Comparison of ENCODE assay signal across 8 mouse cellular contexts in the genomic region with DNA sequence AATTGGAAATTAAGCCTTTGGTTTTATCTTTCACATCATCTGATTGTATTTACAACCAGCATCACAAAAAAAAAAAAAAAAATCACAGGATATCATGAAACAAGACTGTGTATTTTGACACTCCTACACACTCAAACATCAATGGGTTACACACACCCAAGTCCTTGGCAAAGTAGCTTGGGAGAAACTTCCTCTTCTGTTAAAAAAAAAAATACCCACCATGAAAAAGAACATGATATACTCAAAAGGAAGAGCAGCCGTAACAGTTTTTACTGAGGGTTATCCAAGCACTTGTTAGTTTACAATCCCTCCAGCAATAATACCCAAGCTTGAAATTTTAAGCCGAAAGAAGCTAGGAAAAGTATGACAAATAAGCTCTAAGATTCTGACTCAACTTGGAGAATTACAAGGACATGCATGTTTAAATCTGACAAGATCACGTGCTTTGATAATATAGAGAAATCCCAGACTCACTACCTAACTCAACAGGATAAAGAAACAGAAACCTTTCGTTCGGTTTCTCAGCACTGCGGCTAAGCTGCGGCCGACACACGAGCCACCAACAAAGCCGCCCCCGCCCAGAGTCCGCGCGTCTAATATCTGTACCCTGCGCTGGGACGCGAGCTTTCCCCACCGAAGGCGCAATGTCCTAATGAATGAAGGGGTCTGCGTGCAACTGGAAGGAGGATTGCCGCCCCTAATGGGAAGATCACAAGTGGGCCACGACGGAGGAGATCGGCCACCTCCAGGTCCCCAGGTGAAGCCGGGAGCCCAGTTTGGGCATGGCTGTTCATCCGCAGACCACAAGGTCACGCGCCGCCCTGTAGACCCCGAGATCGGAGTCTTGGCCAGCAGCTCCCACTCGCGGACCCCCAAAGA. TPM values are rescaled to one million over a fixed set of nuclear protein-coding genes. Genes with fewer than 3 reads are reported as not detected.
DNase-seq lines count a peak whose midpoint lies in the region; ATAC-seq and TF ChIP-seq lines count a peak whose summit lies in the region.

No protein-coding gene starts in this region.

- peak overlapping the region; percentile 99 for H3ac ChIP-seq in C2C12 (ENCODE audit: control insufficient read depth, insufficient read length, low read depth)

- H3K9me3 ChIP-seq in heart, embryonic 12.5 days (replicated peaks): no peaks in the 10 kb centered on the region
- H3K9me3 ChIP-seq in hindbrain, embryonic 12.5 days (replicated peaks): no peaks in the 10 kb centered on the region

- H3K27me3 ChIP-seq in heart, embryonic 12.5 days (replicated peaks): no peaks in the 10 kb centered on the region
- no peaks in the 10 kb centered on the region for H3K27me3 ChIP-seq in C2C12 (ENCODE audit: control insufficient read depth, insufficient read depth, insufficient read length)
- no peaks in the 10 kb centered on the region for H3K27me3 ChIP-seq in hindbrain, embryonic 12.5 days

- WGBS in heart, embryonic 12.5 days: under 1% methylated on average over 33 of the region's 33 CpGs
- under 1% methylated on average over 33 of the region's 33 CpGs for WGBS in hindbrain, embryonic 12.5 days

- peak; percentile 6; the same call in 1 of the 2 replicates for ATAC-seq in heart, embryonic 12.5 days (ENCODE audit: insufficient number of reproducible peaks, low FRiP score)
- peak; percentile 9 for ATAC-seq in hindbrain, embryonic 12.5 days (ENCODE audit: low FRiP score)

- H3K9ac ChIP-seq in heart, embryonic 12.5 days: peak overlapping the region; percentile 96
- peak overlapping the region; percentile 89 for H3K9ac ChIP-seq in hindbrain, embryonic 12.5 days

- peaks cover 37% of the 10 kb centered on the region for H3K4me1 ChIP-seq in heart, embryonic 12.5 days (replicated peaks)
- H3K4me1 ChIP-seq in bone marrow macrophage, adult 2 months (ENCODE audit: control insufficient read depth, insufficient read depth, low read length): peaks cover 21% of the 10 kb centered on the region
- peaks cover 38% of the 10 kb centered on the region for H3K4me1 ChIP-seq in hindbrain, embryonic 12.5 days

- H3K79me3 ChIP-seq in C2C12 (ENCODE audit: low read depth): peaks cover 70% of the 10 kb centered on the region

- peak overlapping the region; percentile 90 for H3K27ac ChIP-seq in heart, embryonic 12.5 days (ENCODE audit: poor library complexity, severe bottlenecking)
- H3K27ac ChIP-seq in bone marrow macrophage, adult 2 months (ENCODE audit: insufficient read depth, low read depth, low read length): peak overlapping the region; percentile 55
- H3K27ac ChIP-seq in hindbrain, embryonic 12.5 days: peak overlapping the region; percentile 92

- peak overlapping the region; percentile 93 for H3K4me2 ChIP-seq in heart, embryonic 12.5 days
- peak overlapping the region; percentile 88 for H3K4me2 ChIP-seq in hindbrain, embryonic 12.5 days (replicated peaks)

- no peak for TF ChIP-seq CTCF in C2C12 (IDR thresholded peaks at IDR 0.05; ENCODE audit: control insufficient read depth, insufficient read depth, insufficient read length)
- no peak for TF ChIP-seq CTCF in bone marrow macrophage, adult 2 months (IDR thresholded peaks at IDR 0.05; ENCODE audit: low read depth, low read length)

- H3K36me3 ChIP-seq in heart, embryonic 12.5 days: peaks cover 64% of the 10 kb centered on the region
- peaks cover 80% of the 10 kb centered on the region for H3K36me3 ChIP-seq in C2C12 (ENCODE audit: control insufficient read depth, insufficient read depth)
- peaks cover 63% of the 10 kb centered on the region for H3K36me3 ChIP-seq in hindbrain, embryonic 12.5 days

- H3K4me3 ChIP-seq in heart, embryonic 12.5 days: peak overlapping the region; percentile 86
- H3K4me3 ChIP-seq in C2C12 (ENCODE audit: insufficient read depth, poor library complexity, severe bottlenecking): peak overlapping the region; percentile 97
- peak overlapping the region; percentile 99 for H3K4me3 ChIP-seq in bone marrow macrophage, adult 2 months (ENCODE audit: insufficient read depth, low read length)
- H3K4me3 ChIP-seq in hindbrain, embryonic 12.5 days: peak overlapping the region; percentile 86

- peaks cover 96% of the 10 kb centered on the region for H3K79me2 ChIP-seq in C2C12 (ENCODE audit: control insufficient read depth, insufficient read depth)

- no peak for TF ChIP-seq POLR2A in bone marrow macrophage, adult 2 months (IDR thresholded peaks at IDR 0.05; ENCODE audit: borderline replicate concordance, low read depth, low read length)

- DNase-seq in heart, adult 8-10 months (ENCODE audit: low spot score): no peak
- peak; percentile 3 for DNase-seq in lung, postnatal 14 days
- no peak for DNase-seq in left cerebral cortex, adult 11 months (ENCODE audit: low spot score)
- DNase-seq in left cerebral cortex, adult 18-20 months (ENCODE audit: low spot score in 2 of 2): no peak

TF ChIP-seq in C2C12, 6 proteins besides CTCF, POLR2A, EP300 and RAD21:
- no peak for TF ChIP-seq MYOD1 (IDR thresholded peaks at IDR 0.05; ENCODE audit: control insufficient read depth, insufficient read length, low read depth)
- no peak for TF ChIP-seq USF1 (IDR thresholded peaks at IDR 0.05; ENCODE audit: low read depth)
- TF ChIP-seq MAX (IDR thresholded peaks at IDR 0.05): no peak
- no peak for TF ChIP-seq FOSL1 (IDR thresholded peaks at IDR 0.05; ENCODE audit: insufficient read depth, low read length, poor library complexity, severe bottlenecking)
- TF ChIP-seq MYOG (IDR thresholded peaks at IDR 0.05; ENCODE audit: control insufficient read depth, extremely low read depth, insufficient read length): no peak
- no peak for TF ChIP-seq CEBPB (IDR thresholded peaks at IDR 0.05; ENCODE audit: low read depth)

RNA-seq across cellular contexts. Expression of gene Trmt2a, which starts 0.7 kb away (rescaled TPM):
- 57.2 and 61.9 TPM in 2 replicates for polyA plus RNA-seq in heart, embryonic 12.5 days (2016; fragmentation: Nextera tagmentation; extraction: Ambion mirVana)
- total RNA-seq in heart, adult 8-10 months (2022): 10 to 100 TPM; 15.8 to 19.5 (median 17.7) TPM
- polyA plus RNA-seq in C2C12 (2012; fragmentation: generic; extraction: Trizol): 79.2 TPM
- polyA plus RNA-seq in bone marrow macrophage, adult 2 months (2012; ENCODE audit: insufficient read depth, insufficient read length, missing spikeins): 64.4 and 64.9 TPM in 2 replicates
- polyA plus RNA-seq in hindbrain, embryonic 12.5 days (2016; fragmentation: Nextera tagmentation; extraction: Ambion mirVana): 99.6 and 102 TPM in 2 replicates
- total RNA-seq in left cerebral cortex, adult 18-20 months (2021): 10 to 100 TPM; 41.8 to 48.5 TPM

RNA-seq across cellular contexts. Expression of gene Ranbp1, which starts 0.8 kb away (rescaled TPM):
- polyA plus RNA-seq in heart, embryonic 12.5 days (2016; fragmentation: Nextera tagmentation; extraction: Ambion mirVana): 512 and 519 TPM in 2 replicates
- 10 to 100 TPM; 30.5 to 40.3 (median 34.7) TPM for total RNA-seq in heart, adult 8-10 months (2022)
- 422 TPM for polyA plus RNA-seq in C2C12 (2012; fragmentation: generic; extraction: Trizol)
- 85.0 and 105 TPM in 2 replicates for polyA plus RNA-seq in bone marrow macrophage, adult 2 months (2012; ENCODE audit: insufficient read depth, insufficient read length, missing spikeins)
- polyA plus RNA-seq in hindbrain, embryonic 12.5 days (2016; fragmentation: Nextera tagmentation; extraction: Ambion mirVana): 675 and 701 TPM in 2 replicates
- total RNA-seq in left cerebral cortex, adult 18-20 months (2021): 10 to 100 TPM; 85.5 to 91.0 TPM

RNA-seq across cellular contexts. Expression of gene Gm49776, which starts 10.4 kb away (rescaled TPM):
- 1.2 and 1.7 TPM in 2 replicates for polyA plus RNA-seq in heart, embryonic 12.5 days (2016; fragmentation: Nextera tagmentation; extraction: Ambion mirVana)
- not detected for total RNA-seq in heart, adult 8-10 months (2022)
- polyA plus RNA-seq in C2C12 (2012; fragmentation: generic; extraction: Trizol): 0.46 TPM
- 5.3 and 11.4 TPM in 2 replicates for polyA plus RNA-seq in bone marrow macrophage, adult 2 months (2012; ENCODE audit: insufficient read depth, insufficient read length, missing spikeins)
- 1.7 and 3.9 TPM in 2 replicates for polyA plus RNA-seq in hindbrain, embryonic 12.5 days (2016; fragmentation: Nextera tagmentation; extraction: Ambion mirVana)
- total RNA-seq in left cerebral cortex, adult 18-20 months (2021): not detected

RNA-seq across cellular contexts. Expression of gene Zdhhc8, which starts 12.8 kb away (rescaled TPM):
- 29.5 and 33.0 TPM in 2 replicates for polyA plus RNA-seq in heart, embryonic 12.5 days (2016; fragmentation: Nextera tagmentation; extraction: Ambion mirVana)
- 10 to 100 TPM; 19.5 to 24.0 (median 20.8) TPM for total RNA-seq in heart, adult 8-10 months (2022)
- polyA plus RNA-seq in C2C12 (2012; fragmentation: generic; extraction: Trizol): 37.4 TPM
- polyA plus RNA-seq in bone marrow macrophage, adult 2 months (2012; ENCODE audit: insufficient read depth, insufficient read length, missing spikeins): 10.8 and 14.3 TPM in 2 replicates
- polyA plus RNA-seq in hindbrain, embryonic 12.5 days (2016; fragmentation: Nextera tagmentation; extraction: Ambion mirVana): 19.4 TPM in 2 replicates
- 100 to 1,000 TPM; 106 to 124 TPM for total RNA-seq in left cerebral cortex, adult 18-20 months (2021)

RNA-seq across cellular contexts. Expression of gene Ccdc188, which starts 30.1 kb away (rescaled TPM):
- 0.14 and 0.15 TPM in 2 replicates for polyA plus RNA-seq in heart, embryonic 12.5 days (2016; fragmentation: Nextera tagmentation; extraction: Ambion mirVana)
- not detected for total RNA-seq in heart, adult 8-10 months (2022)
- 0.04 TPM for polyA plus RNA-seq in C2C12 (2012; fragmentation: generic; extraction: Trizol)
- not detected in 2 replicates for polyA plus RNA-seq in bone marrow macrophage, adult 2 months (2012; ENCODE audit: insufficient read depth, insufficient read length, missing spikeins)
- polyA plus RNA-seq in hindbrain, embryonic 12.5 days (2016; fragmentation: Nextera tagmentation; extraction: Ambion mirVana): not detected in 2 replicates
- not detected for total RNA-seq in left cerebral cortex, adult 18-20 months (2021)
